Mouse (Mus musculus) kidney, adult 2 months (tissue): Measurements from ENCODE around the gene Rora.

Experiments
- CTCF ChIP-seq: fragments of 200-500 bp; conservative IDR thresholded peaks from 2 replicates; pipeline ENCODE4 v1.5.1; 2011; ENCODE audit warnings: low read depth, mild to moderate bottlenecking, control low read depth, low read length, moderate library complexity, mixed read lengths; ENCODE audit not compliant: insufficient read depth, insufficient read length
- POLR2A ChIP-seq: fragments of 200-500 bp; IDR thresholded peaks from one replicate; pipeline ENCODE4 v1.6.1; 2011; ENCODE audit warnings: low read depth, low read length, control low read depth

DNA sequence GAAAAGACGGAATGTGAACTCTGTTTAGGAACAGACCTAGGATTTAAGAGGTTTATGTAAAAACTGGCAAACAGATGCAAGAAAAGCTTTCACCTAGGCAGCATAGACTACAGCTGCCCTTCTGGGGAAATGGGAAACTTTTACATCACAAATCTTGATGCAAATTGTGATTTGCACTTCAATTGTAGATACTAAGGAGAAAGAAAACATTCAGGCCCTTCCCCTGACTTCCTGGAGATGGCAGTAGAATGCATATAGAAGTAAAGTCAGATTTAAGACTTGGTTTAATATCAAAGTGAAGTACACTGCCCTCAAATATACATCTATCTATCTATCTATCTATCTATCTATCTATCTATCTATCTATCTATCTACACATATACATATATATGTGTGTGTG is 765.9 kb downstream of the Rora start:
- TF ChIP-seq CTCF (no peak), POLR2A (no peak)
